Mouse (Mus musculus) heart, adult 10 weeks (tissue): ENCODE measurements around the gene Sstr4. TPM values are rescaled to one million over a fixed set of nuclear protein-coding genes. Genes with fewer than 3 reads are reported as not detected.

Source experiments
- polyA plus RNA-seq: library from polyadenylated mRNA; stranded (reverse); fragments of 350-450 nt; fragmentation: Illumina TruSeq; extraction: RNeasy Lipid Tissue Mini Kit (QIAGEN cat#74804); gene quantifications from one replicate; pipeline ENCODE4 v1.2.3, GENCODE M21; 2014; ENCODE audit warnings: low read depth, low replicate concordance

Gene Sstr4
- 0.97 TPM for polyA plus RNA-seq

GRCm38 (mm10) chr2:148395131-148396051 lies at the start of gene Sstr4:
TSS of gene Sstr4 (plus strand) at chr2:148395344.

DNA sequence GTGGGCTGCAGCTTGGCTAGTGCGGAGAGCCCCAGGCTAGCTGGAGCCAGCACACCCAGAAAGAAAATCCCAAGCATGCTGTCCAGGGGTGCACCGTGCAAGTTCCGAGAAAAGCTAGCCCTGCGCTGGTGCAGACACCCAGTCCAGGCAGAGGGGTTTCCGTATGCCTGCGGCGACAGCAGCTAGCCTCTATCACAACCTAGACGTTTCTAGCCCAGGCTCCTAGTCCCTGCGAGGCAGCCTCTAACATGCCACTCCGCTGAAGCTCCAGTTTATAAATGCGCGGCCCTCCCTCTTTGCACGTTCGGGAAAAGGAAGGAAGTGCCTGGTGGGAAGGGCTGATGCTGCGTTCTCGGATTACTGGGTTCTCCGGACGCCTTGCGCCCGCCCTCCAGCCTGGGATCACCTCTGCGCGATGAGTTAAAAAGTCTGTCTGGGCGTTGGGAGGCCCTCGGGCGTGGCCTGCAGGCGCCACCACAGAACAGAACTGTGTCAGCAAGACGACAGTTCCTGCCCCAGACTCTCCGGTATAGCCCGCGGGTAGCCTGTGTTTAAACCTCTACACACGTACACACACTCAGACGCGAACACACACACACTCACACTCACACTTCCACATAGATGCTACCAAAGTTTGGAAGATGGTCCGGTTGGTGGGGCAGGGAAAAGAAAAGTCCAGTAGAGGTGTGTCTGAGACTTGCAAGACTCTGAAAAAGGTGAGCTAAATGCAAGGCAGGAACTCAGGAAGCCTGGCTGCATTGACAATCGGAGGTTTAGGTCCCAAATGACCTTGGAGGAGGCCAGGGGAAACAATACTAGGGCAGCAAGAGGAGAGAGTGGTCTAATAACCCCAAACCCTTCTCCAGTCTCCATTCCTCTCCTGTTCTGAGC lies 13.0 kb downstream of the Sstr4 start, which contains the start of gene Thbd:
Gene Thbd (minus strand): TSS at position 319 of the 891 bp plus-strand sequence.

GRCm38 (mm10) chr2:148443249-148443958 lies 48.3 kb downstream of the Sstr4 start, which contains the start of gene Cd93:
TSS of gene Cd93 (minus strand) at chr2:148443563.

Other genes with a start within 250 kb of the Sstr4 start
- 41.9 TPM for gene Thbd, start 12.8 kb downstream of the Sstr4 start, polyA plus RNA-seq
- gene Cd93, start 48.2 kb downstream of the Sstr4 start, polyA plus RNA-seq: 36.2 TPM